Mouse (Mus musculus) embryonic stem cell, embryonic (primary cell): Measurements from ENCODE around the gene Cx3cr1.

Experiments
- CTCF ChIA-PET, 4 experiments: fragments of 300-600 bp in 2 of 4; fragments of 350-600 bp in 2 of 4; sonication (Branson Sonifier 250); formaldehyde crosslinking; loops; one replicate each; lab custom pipeline; 2022; ENCODE audit warnings: inconsistent platforms in 2 of 4; lab: Charles Lee
- POLR2A ChIA-PET, 4 experiments: fragments of 300-600 bp in 2 of 4; fragments of 350-600 bp in 2 of 4; sonication (Branson Sonifier 250); formaldehyde crosslinking; loops; one replicate each; lab custom pipeline; 2022; ENCODE audit warnings: antibody characterized with exemption in 4 of 4, inconsistent platforms in 1 of 4; lab: Charles Lee

Cx3cr1 gene

DNA sequence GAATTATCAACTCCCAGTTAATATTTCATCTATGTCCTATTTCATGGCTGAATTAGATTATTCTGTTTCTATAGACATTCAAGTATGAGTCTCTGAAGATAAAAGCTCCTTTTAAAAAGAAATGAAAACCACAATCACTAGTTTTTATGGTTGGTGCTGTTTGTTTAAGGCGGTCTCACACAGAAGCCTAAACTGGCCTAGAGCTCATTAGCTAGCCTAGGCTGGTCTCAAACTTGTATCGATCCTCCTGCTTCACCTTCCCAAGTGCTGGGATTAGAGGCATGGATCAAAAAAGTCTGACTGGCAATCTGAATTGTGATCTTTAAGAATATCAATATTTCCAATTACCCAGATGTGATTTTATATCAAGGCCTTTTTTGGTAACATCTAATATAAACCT, 2.1 kb downstream of the Cx3cr1 start:
- ChIA-PET CTCF (interaction anchor here in 3 of 4 experiments (0.5 to 2.8 kb wide), 5 partner anchors 8 to 541 kb away, joined by 3 to 8 read pairs (median 4); no protein-coding TSS in a partner anchor), POLR2A (interaction anchor here in 2 of 4 experiments (0.6 to 1.3 kb wide), 5 partner anchors 13 to 901 kb away, joined by 3 to 7 read pairs (median 5); no protein-coding TSS in a partner anchor)

DNA sequence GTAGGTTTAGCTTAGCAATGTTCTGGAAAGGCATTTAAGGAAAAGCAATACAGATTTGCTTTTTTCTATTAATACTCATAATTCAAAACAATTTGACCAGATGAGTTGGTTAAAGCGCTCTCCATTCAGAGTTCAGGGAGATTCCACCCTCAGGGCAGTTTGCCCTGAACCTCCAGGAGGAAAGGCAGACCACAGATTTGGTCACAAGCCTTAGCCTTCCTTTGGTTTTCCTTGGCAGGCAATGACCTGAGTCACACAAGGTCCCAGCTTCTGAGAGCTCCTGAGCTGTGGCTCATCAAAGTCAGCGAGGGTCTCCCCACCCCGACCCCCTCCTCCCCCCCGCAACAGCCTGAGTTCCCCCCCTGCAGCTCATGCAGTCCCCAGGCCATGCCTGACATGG, 5.4 kb downstream of the Cx3cr1 start:
- ChIA-PET CTCF (interaction anchor here in 3 of 4 experiments (0.7 to 1.8 kb wide), 5 partner anchors 9 to 637 kb away, joined by 3 to 7 read pairs (median 4); no protein-coding TSS in a partner anchor), POLR2A (interaction anchor here in 2 of 4 experiments (0.7 to 1.0 kb wide), 3 partner anchors 9 to 61 kb away, joined by 3 to 4 read pairs (median 3); no protein-coding TSS in a partner anchor)

DNA sequence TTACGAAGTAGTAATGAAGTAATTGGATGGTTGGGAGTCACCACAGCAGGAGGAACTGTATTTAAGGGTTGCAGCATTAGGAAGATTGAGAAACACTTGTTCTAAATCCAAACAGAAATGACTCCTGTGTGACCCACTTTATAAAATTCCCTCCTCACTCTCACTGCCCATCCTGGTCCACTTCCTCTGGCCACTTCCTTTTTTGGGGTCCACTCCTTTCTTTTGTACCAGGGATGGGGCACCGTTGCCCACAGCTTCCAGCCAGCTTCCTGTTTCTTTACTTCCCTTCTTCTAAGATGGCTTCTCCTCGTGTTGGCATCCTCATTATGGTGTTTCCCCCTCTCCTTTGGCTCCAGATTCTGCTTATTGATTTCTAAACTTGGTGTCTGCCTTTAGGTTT, 10.9 kb downstream of the Cx3cr1 start:
- CTCF ChIA-PET, result interaction anchor here in 3 of 4 experiments (0.6 to 2.0 kb wide), 4 partner anchors 10 to 15 kb away, joined by 3 to 7 read pairs (median 3); no protein-coding TSS in a partner anchor

DNA sequence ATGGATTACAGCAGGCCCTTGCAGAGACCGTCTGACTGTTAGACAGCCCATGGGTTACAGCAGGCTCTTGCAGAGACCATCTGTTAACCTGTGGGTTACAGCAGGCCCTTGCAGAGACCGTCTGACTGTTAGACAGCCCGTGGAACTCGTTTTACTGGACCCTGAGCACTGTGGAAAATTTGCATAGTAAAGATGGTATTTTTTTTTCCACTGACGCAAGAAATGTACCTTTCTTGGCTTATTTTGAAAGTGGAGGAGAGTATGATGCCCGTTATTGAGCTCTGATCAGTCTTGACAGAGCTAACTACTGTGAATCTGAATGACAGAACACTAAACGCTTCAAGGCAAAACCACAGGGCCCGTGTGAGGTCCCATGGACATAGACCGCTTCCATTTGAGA, 13.5 kb downstream of the Cx3cr1 start:
- ChIA-PET POLR2A (interaction anchor here in 1 of 4 experiments (1.4 kb wide), 1 partner anchor 72 kb away, joined by 5 read pairs; the partner anchor contains the start of gene Rpsa), CTCF (no interaction called here)

More for the DNA sequence above, 10.9 kb downstream of the Cx3cr1 start:
- POLR2A ChIA-PET, result no interaction called here

DNA sequence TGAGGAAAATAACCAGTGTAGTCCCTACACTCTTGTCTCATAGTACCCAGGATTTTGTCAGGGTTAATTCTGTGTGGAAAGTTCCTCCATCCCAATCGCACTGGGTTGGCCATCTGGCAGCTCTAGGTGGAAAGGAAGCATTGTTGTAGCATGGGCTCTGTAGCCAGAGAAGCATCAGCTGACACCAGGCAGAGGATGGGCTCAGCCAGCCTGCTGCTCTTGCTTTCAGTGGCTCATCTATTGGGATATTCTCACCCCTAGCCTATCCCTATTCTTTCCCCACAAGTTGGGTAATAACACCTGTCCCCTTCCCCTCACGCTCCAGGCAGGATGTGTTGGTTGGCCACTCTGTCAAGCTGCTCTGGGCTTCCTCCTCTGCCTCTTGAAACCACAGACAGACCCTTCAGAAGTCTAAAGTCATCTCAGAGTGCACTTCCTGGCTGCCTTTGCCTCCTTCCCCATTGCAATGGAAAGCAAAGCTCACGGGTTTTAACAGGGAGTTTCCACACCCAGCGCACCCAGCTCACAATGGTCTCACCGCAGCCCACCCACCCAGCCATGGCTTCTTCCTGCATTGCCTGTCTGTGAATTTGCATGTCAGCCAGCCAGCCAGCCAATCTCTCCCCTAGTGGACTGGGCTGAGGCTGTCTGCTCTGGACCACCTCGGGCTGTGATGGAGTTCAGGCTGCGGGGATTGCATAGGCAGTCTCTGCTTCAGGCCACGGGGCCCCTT, 15.0 kb downstream of the Cx3cr1 start:
- ChIA-PET POLR2A (interaction anchor here in 2 of 4 experiments (0.8 to 1.5 kb wide), 6 partner anchors 12 to 81 kb away, joined by 3 to 5 read pairs (median 4); partner anchors contain the start of gene Rpsa (in 2 of the 2)), CTCF (interaction anchor here in 1 of 4 experiments (1.2 kb wide), 1 partner anchor 18 kb away, joined by 3 read pairs; no protein-coding TSS in a partner anchor)

DNA sequence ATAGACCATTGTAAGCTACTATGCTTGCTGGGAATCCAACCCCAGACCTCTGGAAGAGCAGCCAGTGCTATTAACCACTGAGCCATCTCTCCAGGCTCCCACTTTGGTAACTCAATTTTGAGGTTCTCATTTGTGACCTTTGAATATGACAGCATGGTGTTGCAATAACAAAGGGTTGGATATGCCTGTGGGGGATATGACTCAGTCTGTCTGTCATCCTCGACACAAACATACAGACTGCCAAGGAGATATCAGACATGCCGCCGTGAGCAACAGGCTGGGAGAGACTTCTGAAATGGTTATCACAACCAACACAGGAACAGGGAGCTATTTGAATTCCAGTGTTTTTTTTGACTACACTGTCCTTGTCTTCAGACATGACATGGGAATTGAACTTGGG, 20.3 kb downstream of the Cx3cr1 start:
- ChIA-PET CTCF (interaction anchor here in 3 of 4 experiments (0.9 to 1.2 kb wide), 4 partner anchors 24 to 42 kb away, joined by 3 to 4 read pairs (median 4); no protein-coding TSS in a partner anchor), POLR2A (no interaction called here)

DNA sequence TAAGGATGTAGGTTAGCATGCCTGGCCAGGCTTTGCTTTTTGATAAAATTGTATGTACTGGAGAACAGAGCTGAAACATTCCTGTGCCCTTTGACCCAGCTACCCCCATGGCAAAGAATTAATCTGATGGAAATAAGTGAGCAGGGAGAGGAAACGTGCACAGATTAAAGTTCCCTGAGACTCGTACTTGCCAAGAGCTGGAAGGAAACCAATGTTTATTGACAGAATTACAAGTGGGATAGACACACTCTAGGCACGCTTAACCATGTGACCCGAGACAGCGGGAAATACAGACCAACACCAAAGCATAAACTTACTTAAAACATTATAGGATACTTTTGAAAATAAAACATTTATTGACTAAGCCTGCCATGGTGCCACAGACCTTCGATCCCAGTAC, 21.2 kb downstream of the Cx3cr1 start:
- CTCF ChIA-PET, result interaction anchor here in 2 of 4 experiments (0.6 to 0.9 kb wide), 4 partner anchors 12 to 117 kb away, joined by 3 to 6 read pairs (median 4); no protein-coding TSS in a partner anchor
- POLR2A ChIA-PET, result interaction anchor here in 1 of 4 experiments (1.2 kb wide), 1 partner anchor 21 kb away, joined by 3 read pairs; the partner anchor contains the start of gene Cx3cr1

DNA sequence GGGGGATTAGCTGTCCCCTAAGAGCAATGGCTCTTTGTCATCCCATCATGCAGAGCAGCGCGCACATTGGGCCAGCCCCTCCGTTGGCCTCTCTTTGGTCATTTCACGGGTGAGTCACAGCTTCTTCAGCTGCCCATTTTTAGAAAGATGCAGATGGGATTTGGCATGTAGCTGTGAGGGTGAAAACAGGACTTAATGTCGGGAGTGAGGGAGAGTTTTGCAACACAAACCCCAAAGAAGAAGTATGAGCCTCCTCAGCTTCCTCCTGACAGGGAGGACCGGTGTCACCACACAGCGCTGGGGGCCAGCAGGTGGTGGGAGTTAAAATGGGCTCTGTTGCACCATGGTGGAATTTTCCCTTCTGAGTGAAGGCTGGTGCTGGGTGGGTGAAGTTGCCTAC, 26.6 kb downstream of the Cx3cr1 start:
- POLR2A ChIA-PET, result interaction anchor here in 1 of 4 experiments (0.8 to 1.5 kb wide), 2 partner anchors 75 to 85 kb away, joined by 3 to 5 read pairs; partner anchors contain the start of gene Rpsa
- CTCF ChIA-PET, result interaction anchor here in 2 of 4 experiments (0.9 to 1.4 kb wide), 3 partner anchors 30 to 38 kb away, joined by 3 to 5 read pairs (median 3); no protein-coding TSS in a partner anchor

DNA sequence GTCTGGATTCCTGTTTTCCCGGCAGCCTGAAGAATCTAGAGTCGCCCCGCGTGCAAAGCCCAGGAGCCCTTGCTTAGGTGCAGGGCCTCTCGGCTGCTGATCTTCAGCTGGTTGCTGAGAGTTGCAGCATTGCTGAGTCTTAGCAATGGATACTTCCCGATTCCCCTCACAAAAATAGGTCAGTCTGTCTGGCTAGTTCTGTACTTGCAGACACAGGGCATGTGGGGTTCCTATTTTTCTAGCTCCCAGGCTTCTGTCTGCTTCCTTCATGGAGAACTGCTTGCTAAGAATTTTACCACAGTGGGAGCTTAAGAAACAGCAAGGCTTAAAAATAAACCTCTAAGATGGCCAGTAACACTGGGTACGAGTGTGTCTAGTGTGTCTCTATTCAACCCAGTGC, 32.3 kb downstream of the Cx3cr1 start:
- ChIA-PET POLR2A (no interaction called here), CTCF (interaction anchor here in 2 of 4 experiments (0.7 to 1.1 kb wide), 2 partner anchors 16 to 36 kb away, joined by 3 read pairs; no protein-coding TSS in a partner anchor)

DNA sequence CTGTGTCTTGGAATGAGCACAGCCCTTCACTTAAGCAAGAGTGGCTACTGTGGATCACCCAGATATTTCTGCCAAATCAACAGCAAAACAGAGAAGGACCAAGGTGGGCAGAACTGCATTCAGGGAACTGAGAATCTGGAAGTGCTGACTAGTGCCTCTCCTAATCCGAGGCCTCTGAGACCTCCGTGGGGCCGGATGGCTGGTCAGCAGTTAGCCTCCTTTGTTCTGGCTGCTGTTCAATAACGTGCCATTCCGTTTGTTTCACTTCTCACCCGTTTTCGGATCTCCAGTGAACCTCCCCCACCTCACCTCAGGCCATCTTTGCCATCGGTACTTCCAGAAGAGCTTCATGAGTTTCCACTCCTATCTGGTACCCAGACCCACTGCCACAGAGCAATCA, 35.3 kb downstream of the Cx3cr1 start:
- CTCF ChIA-PET, result interaction anchor here in 2 of 4 experiments (1.0 to 1.9 kb wide), 2 partner anchors 39 kb away, joined by 4 to 5 read pairs; no protein-coding TSS in a partner anchor
- POLR2A ChIA-PET, result interaction anchor here in 1 of 4 experiments (1.3 kb wide), 1 partner anchor 93 kb away, joined by 5 read pairs; the partner anchor contains the start of gene Rpsa

DNA sequence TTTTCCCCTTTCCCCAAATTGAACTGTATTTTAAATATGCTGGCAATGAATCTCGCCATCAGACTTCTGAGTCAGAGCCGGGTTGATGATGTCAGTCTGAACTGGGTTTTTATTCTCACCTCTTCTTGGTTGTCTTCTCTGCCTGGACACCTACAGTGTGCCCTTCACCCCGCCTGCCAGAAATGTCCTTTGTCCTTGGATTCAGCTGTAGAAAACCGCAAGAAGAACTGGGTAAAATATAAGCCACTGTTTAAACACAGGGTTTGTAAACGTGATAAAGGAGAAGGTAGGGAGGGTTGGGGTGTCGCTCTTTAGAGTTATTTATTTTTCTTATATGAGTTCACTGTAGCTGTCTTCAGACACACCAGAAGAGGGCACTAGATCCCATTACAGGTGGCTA, 37.0 kb downstream of the Cx3cr1 start:
- ChIA-PET POLR2A (no interaction called here), CTCF (interaction anchor here (0.6 to 1.9 kb wide), 5 partner anchors 38 to 66 kb away, joined by 3 to 5 read pairs (median 5); no protein-coding TSS in a partner anchor)

DNA sequence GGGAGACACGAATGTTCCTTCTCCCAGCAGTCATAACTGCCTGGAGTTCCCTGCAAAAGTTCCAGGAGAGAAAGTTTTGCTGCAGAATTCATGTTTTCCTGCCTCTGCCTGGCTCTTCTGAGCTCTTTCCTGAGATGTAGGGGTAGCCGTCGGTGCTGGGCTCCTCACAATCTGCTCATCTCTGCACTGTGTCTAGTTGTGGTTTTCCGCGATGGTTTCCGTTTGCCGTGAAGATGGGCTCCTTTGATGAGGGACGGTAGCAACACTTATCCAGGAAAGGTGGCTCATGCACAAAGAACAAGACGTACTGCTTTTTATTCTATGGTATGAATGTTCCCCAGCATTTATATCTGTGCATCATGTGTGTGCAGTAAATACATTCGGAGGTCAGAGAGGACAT, 39.3 kb downstream of the Cx3cr1 start:
- POLR2A ChIA-PET, result no interaction called here
- CTCF ChIA-PET, result interaction anchor here in 1 of 4 experiments (2.1 to 2.2 kb wide), 2 partner anchors 43 to 68 kb away, joined by 6 to 9 read pairs; no protein-coding TSS in a partner anchor

DNA sequence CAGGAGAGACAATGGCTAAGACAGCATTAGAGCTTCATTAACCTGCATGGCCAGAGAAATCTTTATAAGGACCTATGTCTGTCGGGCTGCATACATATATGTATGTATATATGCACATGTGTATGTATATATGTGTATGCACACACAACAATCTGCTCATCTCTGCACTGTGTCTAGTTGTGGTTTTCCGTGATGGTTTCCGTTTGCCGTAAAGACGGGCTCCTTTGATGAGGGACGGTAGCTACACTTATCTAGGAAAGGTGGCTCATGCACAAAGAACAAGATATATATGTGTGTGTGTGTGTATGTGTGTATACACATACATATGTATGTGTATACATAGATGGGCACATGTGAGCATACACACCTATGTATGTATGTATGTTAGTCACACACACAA, 39.8 kb downstream of the Cx3cr1 start:
- ChIA-PET POLR2A (no interaction called here), CTCF (interaction anchor here in 3 of 4 experiments (1.3 to 2.2 kb wide), 4 partner anchors 43 to 69 kb away, joined by 3 to 9 read pairs (median 6); no protein-coding TSS in a partner anchor)

DNA sequence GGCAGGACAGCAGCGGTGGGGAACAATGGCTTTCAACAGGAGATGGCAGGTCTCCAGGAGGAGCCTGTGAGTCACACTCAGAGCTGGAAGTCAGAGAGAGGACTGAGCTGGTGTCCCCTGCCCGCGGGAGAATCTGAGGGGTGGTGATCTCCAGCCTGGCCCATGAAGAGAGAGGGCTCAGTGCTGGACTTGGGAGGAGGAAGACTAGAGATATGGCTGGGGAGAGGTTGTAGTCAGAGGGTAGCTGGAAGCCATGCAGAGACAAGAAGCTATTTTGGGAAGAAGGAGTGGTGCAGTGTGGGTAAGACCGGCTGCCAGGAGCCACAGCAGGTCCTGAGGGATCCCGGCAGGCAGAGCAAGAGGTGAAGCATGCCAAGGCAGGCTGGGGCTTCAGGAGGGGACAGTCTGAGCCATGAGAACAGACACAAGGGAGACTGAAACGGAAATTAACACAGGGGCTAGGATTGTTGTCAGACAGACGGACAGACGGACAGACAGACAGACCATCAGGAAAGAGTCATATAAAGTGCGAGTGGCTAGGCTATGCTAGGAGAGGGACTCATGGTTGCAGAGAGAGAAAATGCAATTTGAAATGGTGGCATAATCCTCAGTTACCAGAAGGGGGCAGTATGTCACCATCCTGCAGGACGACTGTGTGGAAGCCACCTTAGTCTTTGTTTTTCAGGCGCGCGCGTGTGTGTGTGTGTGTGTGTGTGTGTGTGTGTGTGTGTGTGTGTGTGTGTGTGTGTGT, 42.1 kb downstream of the Cx3cr1 start:
- CTCF ChIA-PET, result interaction anchor here in 3 of 4 experiments (0.7 to 2.5 kb wide), 7 partner anchors 45 to 147 kb away, joined by 3 to 14 read pairs (median 6); no protein-coding TSS in a partner anchor
- POLR2A ChIA-PET, result interaction anchor here in 2 of 4 experiments (1.3 to 1.9 kb wide), 3 partner anchors 10 to 102 kb away, joined by 4 to 5 read pairs (median 5); partner anchors contain the start of gene Rpsa (in 1 of the 2)

DNA sequence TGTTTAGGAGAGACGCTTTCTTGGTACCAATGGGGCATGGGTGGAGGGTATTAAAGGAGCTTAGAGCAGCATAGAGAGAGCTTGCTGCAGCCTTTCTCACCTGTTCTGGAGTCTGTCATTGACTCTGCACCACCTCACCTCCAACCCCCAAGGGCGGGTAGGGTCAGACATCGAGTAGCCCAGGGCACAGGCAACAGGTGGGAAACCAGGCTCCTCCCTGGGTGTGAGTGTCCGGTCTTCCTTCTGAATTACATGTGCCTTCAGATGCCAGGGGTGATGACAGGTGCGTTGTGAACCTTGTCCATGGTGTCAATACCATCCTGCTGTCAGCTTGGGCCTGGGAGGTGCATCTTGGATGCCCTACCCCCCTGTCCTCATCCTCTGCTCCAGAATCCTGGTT, 45.1 kb downstream of the Cx3cr1 start:
- ChIA-PET CTCF (interaction anchor here in 1 of 4 experiments (0.6 kb wide), 1 partner anchor 123 kb away, joined by 3 read pairs; no protein-coding TSS in a partner anchor), POLR2A (interaction anchor here in 2 of 4 experiments (1.2 to 2.3 kb wide), 2 partner anchors 10 to 109 kb away, joined by 3 to 8 read pairs; no protein-coding TSS in a partner anchor)

DNA sequence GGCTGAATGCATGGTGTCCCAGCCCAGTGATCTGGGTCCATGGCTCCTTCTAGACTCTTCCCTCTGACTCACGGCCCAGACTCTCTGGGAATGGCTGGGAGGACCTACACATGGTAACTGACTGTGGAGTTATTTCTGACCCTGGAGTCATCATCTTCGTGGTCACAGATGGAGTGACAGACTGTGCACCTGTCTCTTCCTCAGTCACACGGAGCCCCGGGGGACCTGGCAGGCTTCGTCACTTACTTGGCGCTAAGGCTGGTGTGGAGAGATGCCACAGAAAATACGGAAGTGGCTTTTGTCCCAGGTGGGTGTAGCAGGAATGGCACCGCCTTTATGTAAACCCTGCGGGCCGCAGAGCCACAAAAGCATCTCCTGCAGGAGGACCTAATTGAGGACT, 45.5 kb downstream of the Cx3cr1 start:
- CTCF ChIA-PET, result no interaction called here

DNA sequence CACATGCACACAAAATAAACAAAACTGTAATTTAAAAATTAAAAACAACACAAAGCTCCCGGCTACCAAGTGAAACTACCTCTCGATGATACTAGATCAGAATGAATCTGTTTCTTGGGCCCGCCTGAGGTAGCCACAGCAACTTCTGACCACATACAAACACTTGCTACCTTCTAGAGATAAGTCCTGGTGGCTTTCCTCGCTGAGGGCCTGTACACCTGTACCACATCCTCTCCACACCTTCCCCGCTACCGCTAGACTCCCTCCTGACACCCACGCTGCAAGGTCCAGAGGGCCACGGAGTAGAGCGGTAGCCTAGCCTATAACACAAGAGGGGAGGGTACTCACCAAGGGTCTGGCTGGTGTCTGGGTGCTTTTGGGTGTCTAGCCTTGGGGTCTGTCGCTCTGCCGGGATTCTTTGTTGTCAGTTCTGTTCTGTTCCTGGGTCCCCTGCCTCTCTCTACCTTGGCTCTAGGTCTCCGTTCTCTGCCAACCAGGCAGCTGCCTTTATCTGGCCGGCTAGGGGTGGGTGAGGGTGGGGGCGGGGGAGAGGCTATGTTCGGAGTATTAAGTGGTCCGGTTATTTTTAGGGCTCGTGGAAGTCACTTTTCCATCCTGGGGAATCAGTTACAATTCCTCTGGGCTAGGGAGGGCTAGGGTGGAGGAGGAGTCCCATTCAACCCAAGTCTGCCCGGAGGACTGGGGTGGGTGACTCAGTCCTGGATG, 46.4 kb downstream of the Cx3cr1 start, which contains the start of gene Xirp1:
Gene Xirp1, minus strand, starts transcription at position 513 of the 726 bp plus-strand sequence.
- POLR2A ChIA-PET, result interaction anchor here in 2 of 4 experiments (0.6 to 2.3 kb wide), 4 partner anchors 10 to 701 kb away, joined by 3 to 8 read pairs (median 4); no protein-coding TSS in a partner anchor

More for the DNA sequence above, 45.5 kb downstream of the Cx3cr1 start:
- POLR2A ChIA-PET, result interaction anchor here in 2 of 4 experiments (1.2 to 2.3 kb wide), 2 partner anchors 10 to 110 kb away, joined by 3 to 8 read pairs; no protein-coding TSS in a partner anchor

More for the DNA sequence above, 46.4 kb downstream of the Cx3cr1 start, which contains the start of gene Xirp1:
- CTCF ChIA-PET, result interaction anchor here in 1 of 4 experiments (0.9 to 2.2 kb wide), 3 partner anchors 11 to 76 kb away, joined by 3 to 6 read pairs (median 6); no protein-coding TSS in a partner anchor
